Mouse (Mus musculus) olfactory bulb, adult 2 months (tissue): ENCODE data around the gene Etnk1. TPM values are rescaled to one million over a fixed set of nuclear protein-coding genes. Genes with fewer than 3 reads are reported as not detected.
"Not testable (repeated sequence)": the region's sequence is repeated elsewhere in the genome, so short reads cannot be mapped to it uniquely, and the experiment has no call there.

Experiments
- H3K27ac ChIP-seq: fragments of 200-500 bp; 2 replicates; pipeline ENCODE4 v1.5.1; 2012; ENCODE audit warnings: low read depth, low read length; ENCODE audit not compliant: insufficient read depth
- H3K4me1 ChIP-seq: fragments of 200-500 bp; 2 replicates; pipeline ENCODE4 v1.6.1; 2012; ENCODE audit warnings: low read length; ENCODE audit not compliant: control insufficient read depth, insufficient read depth
- H3K4me3 ChIP-seq: fragments of 200-500 bp; 2 replicates; pipeline ENCODE4 v1.5.1; 2012; ENCODE audit warnings: mild to moderate bottlenecking, low read depth, low read length, moderate library complexity; ENCODE audit not compliant: insufficient read depth
- CTCF ChIP-seq: fragments of 200-500 bp; IDR thresholded peaks from 2 replicates; pipeline ENCODE4 v1.5.1; 2012; ENCODE audit warnings: low read depth, mild to moderate bottlenecking, low read length, moderate library complexity; ENCODE audit not compliant: insufficient read depth
- POLR2A ChIP-seq: fragments of 200-500 bp; IDR thresholded peaks from 2 replicates; pipeline ENCODE4 v1.6.1; 2012; ENCODE audit warnings: mild to moderate bottlenecking, low read depth, low read length, moderate library complexity; ENCODE audit not compliant: insufficient read depth
- WGBS: fragments of 180-500 bp; shearing (Covaris S2); methylation state at CpG from one replicate; pipeline ENCODE4 v1.1.7; 2018; 5-methylcytosine and 5-hydroxymethylcytosine counted together
- polyA plus RNA-seq: library from polyadenylated mRNA; stranded (reverse); fragments of >200 nt; gene quantifications from 2 replicates; pipeline ENCODE4 v1.2.4, GENCODE M21; 2012; ENCODE audit warnings: low replicate concordance; ENCODE audit not compliant: missing spikeins, insufficient read depth, insufficient read length

Gene Etnk1
- polyA plus RNA-seq, 1 experiment: 140 TPM

DNA sequence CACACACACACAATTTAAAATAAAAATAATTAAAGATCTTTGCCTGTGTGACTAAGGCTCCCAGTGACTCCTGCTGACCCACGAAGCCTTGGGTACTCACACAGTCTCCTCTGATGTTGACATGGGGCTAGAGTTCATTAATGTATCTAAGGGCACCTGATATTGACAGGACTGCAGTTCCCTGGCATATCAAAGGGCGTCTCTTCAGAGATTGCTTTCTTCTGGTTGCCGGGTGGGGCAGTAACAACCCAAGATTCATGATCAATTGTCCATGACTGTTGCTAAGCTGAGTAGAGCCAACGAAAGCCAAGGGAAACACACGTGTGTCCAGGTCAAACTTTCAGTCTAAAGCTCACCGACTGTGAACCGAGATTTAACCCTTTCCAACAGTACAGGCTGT lies 22.0 kb upstream of the Etnk1 start:
- TF ChIP-seq CTCF (no peak), POLR2A (no peak)
- 78% methylated on average over 7 of the region's 7 CpGs for WGBS
- H3K4me1 ChIP-seq: peaks cover 5% of the 10 kb centered on the region; the same call in 1 of the 2 replicates
- no peak overlapping the region for H3K27ac ChIP-seq
- no peak overlapping the region for H3K4me3 ChIP-seq

DNA sequence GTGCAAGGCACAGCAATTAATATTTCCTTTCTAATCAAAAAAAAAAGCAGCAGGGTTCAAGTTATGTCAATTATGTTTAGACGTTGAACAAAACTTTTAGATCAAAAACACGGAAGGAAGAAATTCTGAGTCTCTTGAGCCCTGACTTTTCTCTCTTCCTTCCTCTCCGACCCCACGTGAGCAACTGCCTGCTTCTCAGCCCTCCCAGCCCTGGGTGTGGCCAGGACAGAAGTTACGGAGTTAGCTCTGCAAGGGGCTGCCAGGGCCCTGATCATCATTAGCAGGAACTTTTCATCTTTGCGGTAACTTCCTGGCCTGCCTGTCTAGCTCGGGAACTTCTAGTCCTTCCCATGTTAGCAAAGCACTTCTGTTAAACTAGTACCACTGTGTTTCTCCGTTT lies 20.3 kb upstream of the Etnk1 start:
- TF ChIP-seq CTCF: no peak
- TF ChIP-seq POLR2A: no peak
- Histone ChIP-seq H3K4me3 (no peak overlapping the region), H3K4me1 (peaks cover 5% of the 10 kb centered on the region; the same call in 1 of the 2 replicates), H3K27ac (no peak overlapping the region)
- 72% methylated on average over 8 of the region's 8 CpGs for WGBS

- no peak overlapping the region for H3K27ac ChIP-seq
- H3K4me1 ChIP-seq: peaks cover 2% of the 10 kb centered on the region; the same call in 1 of the 2 replicates
- TF ChIP-seq POLR2A: no peak
These were observed 18.2 kb upstream of the Etnk1 start for GRCm38 (mm10) chr6:143148868-143149267.

DNA sequence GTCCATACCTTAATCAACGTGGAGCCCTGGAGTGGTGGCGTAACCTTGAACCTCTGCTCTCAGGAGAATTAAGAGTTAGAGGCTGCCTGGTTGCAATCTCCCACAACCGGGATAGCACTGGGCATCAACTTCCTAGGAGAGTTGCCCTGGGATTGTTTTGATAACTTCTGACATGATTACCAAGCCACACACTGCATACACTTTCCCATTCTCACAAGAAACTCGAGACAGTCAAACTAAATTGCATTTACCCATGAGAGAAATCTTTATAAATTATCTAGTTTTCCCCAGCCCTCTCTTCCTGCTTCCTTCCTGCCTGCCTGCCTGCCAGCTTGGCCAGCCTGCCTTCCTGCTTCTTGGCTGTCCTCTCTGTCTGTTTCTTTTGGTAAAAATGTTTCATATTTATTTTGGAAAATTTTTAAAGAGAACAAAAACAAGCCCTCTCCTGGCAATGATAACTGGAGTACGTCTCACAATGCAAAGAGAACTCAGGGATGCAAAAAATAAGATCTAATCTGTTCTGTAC lies 17.2 kb upstream of the Etnk1 start:
- WGBS: 70% methylated on average over 5 of the region's 5 CpGs
- TF ChIP-seq CTCF (no peak), POLR2A (no peak)

More at GRCm38 (mm10) chr6:143148868-143149267, 18.2 kb upstream of the Etnk1 start:
- H3K4me3 ChIP-seq: no peak overlapping the region

GRCm38 (mm10) chr6:143151081-143151995 lies 15.7 kb upstream of the Etnk1 start:
- not testable (repeated sequence) for H3K4me1 ChIP-seq, H3K4me3 ChIP-seq, H3K27ac ChIP-seq
- WGBS: 89% methylated on average over 10 of the region's 10 CpGs

More for the DNA sequence above, 17.2 kb upstream of the Etnk1 start:
- Histone ChIP-seq H3K4me1 (no peaks in the 10 kb centered on the region), H3K4me3 (no peak overlapping the region), H3K27ac (no peak overlapping the region)

- Histone ChIP-seq H3K4me1 (no peaks in the 10 kb centered on the region), H3K4me3 (no peak overlapping the region), H3K27ac (no peak overlapping the region)
- no peak for TF ChIP-seq POLR2A
- no peak for TF ChIP-seq CTCF
- WGBS: 38% methylated on average over 9 of the region's 9 CpGs
These were observed 14.6 kb upstream of the Etnk1 start for GRCm38 (mm10) chr6:143152321-143152827.

- H3K27ac ChIP-seq: no peak overlapping the region
- WGBS: 25% methylated on average over 2 of the region's 2 CpGs
- no peaks in the 10 kb centered on the region for H3K4me1 ChIP-seq
- no peak overlapping the region for H3K4me3 ChIP-seq
- TF ChIP-seq CTCF (no peak), POLR2A (no peak)
These were observed 13.9 kb upstream of the Etnk1 start for GRCm38 (mm10) chr6:143153160-143153559.

DNA sequence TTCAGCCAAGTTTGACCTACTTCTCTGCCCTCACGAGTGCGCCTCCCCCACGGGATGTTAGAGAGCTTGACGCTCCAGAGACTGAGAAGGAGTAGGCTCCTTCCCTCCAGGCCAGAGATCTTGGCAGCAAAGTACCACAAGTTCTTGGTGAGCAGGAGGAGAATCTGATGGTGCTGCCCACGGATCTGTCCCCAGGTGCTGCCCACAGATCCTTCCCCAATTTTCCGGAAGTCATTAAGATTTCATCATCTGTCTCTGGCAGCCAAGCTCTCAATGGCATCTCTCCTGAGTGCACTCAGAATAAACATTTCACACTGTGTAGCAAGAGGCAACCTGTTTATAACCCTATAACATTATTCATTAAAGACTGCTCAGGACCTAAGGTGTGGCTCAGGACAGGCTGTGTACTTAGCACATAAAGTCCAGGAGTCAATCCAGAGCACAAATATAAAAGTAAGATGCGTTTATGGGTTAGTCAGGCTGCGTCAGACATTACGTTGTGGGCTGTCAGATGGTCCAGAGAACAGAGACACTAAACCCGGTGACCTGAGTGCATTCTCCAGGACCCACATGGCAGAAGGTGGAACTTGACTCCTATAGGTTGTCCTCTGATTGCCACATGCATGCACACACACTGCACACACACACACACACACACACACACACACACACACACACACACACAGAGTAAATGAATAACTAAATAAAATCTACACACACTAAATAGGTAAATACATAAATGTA lies 13.1 kb upstream of the Etnk1 start:
- TF ChIP-seq POLR2A (no peak), CTCF (no peak)
- 81% methylated on average over 10 of the region's 10 CpGs for WGBS
- no peak overlapping the region for H3K4me3 ChIP-seq
- H3K4me1 ChIP-seq: no peaks in the 10 kb centered on the region
- H3K27ac ChIP-seq: no peak overlapping the region

- no peak overlapping the region for H3K27ac ChIP-seq
- TF ChIP-seq CTCF (no peak), POLR2A (no peak)
- 72% methylated on average over 13 of the region's 13 CpGs for WGBS
- no peaks in the 10 kb centered on the region for H3K4me1 ChIP-seq
- no peak overlapping the region for H3K4me3 ChIP-seq
These were observed 12.1 kb upstream of the Etnk1 start for GRCm38 (mm10) chr6:143154885-143155284.
